Mouse (Mus musculus): Measurements from ENCODE around the gene Spock2.

- TF ChIP-seq ZMIZ1 (IDR thresholded peaks at IDR 0.05; ENCODE audit: low read depth, low read length) (no peak), TCF12 (IDR thresholded peaks at IDR 0.05; ENCODE audit: low read depth, low read length) (no peak), JUND (conservative IDR thresholded peaks at IDR 0.05; ENCODE audit: low read depth, low read length) (no peak), MEF2A (IDR thresholded peaks at IDR 0.05; ENCODE audit: borderline replicate concordance, low read depth, low read length) (no peak), CTCF (conservative IDR thresholded peaks at IDR 0.05 in 1 of 2, IDR thresholded peaks at IDR 0.05 in 1 of 2; ENCODE audit: low read depth in 2 of 2, low read length in 2 of 2) (no peak), ZKSCAN1 (IDR thresholded peaks at IDR 0.05; ENCODE audit: borderline replicate concordance, low read depth, low read length) (no peak), POLR2A (IDR thresholded peaks at IDR 0.05; ENCODE audit: low read depth, low read length) (no peak), E2F4 (IDR thresholded peaks at IDR 0.05; ENCODE audit: insufficient replicate concordance, low read depth, low read length) (no peak), USF1 (IDR thresholded peaks at IDR 0.05; ENCODE audit: low read depth, low read length) (no peak), MAFK (IDR thresholded peaks at IDR 0.05; ENCODE audit: insufficient replicate concordance, low read length) (no peak), NELFE (IDR thresholded peaks at IDR 0.05; ENCODE audit: low read depth, low read length) (no peak), ELF1 (IDR thresholded peaks at IDR 0.05; ENCODE audit: low read depth, low read length) (no peak), POLR2AphosphoS2 (IDR thresholded peaks at IDR 0.05; ENCODE audit: low read depth, low read length) (no peak), TBP (conservative IDR thresholded peaks at IDR 0.05; ENCODE audit: low read depth, low read length) (no peak)
Observed at GRCm38 (mm10) chr10:60095558-60095957, 10.5 kb upstream of the Spock2 start.

Data from CH12.LX (cell line).